Mouse (Mus musculus): ENCODE measurements around the gene Atp6v0e2.

Gene Atp6v0e2

DNA sequence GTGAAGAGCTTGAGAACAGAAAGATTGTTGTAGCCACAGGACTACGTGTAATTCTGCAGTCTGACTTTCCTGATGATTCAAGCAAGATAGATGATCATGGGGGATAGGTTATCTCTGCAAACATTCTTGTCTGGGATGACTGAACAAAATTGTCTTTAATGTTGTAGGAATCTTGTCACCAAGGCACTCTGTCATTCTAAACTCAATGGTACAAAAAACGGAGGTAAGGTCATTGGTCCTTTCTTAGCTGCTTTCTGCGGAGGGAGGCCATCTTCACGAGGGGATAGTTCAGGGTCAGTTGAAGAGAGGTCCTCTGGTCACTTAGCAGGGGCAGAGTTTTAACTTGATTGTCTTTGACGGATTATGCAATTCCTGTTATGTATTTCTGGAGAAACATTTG lies 41.3 kb downstream of the Atp6v0e2 start:
- no peak for DNase-seq

GRCm38 (mm10) chr6:48579215-48579648 lies 41.8 kb downstream of the Atp6v0e2 start:
- DNase-seq: no peak

DNA sequence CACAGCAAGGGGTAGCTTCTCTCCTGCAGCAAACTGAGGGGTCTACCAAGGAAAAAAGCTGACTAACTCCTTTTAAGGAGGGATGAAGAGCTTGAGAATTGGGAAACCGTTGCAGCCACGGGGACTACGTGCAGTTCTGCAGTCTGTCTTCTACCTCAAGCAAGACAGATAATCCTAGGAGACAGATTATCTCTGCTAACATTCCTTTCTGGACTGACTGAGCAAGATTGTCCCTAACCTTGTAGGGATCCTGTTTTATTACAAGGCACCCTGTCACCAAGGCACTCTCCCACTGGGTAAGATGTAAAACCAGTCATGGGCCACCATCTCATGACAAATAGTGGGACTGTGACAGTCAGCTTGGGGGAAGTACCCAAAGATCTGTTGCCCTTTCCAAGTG lies 43.8 kb downstream of the Atp6v0e2 start:
- DNase-seq: no peak

- DNase-seq: no peak
Measured at GRCm38 (mm10) chr6:48582037-48582436, 44.6 kb downstream of the Atp6v0e2 start.

DNA sequence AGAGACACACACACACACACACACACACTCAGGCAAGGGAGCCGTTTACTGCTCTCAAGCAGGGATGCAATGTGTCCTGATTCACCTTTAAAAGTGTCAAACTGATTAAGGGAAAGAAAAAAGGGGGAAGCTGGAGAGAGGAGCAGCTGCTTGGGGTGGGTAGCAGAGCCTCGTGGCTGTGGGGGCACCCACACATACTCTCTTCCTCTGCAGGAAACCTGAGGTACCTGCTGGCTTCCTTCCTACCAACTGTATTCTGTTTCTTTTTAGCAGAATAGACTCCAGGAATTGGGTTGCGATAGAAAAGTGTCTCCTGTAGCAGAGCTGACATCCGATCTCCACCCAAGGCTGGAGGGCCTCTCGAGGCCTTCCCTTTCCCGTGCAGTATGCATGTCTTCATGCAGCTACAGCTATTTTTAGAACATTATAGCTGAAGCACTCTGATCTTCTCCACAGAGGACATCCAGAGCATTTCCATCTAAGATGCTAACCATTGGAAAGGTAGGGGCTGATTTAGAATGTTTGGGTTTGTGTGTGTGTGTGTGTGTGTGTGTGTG lies 51.9 kb downstream of the Atp6v0e2 start, which contains the start of gene Gm45021:
Gene Gm45021, plus strand, starts transcription at position 417 of the 557 bp plus-strand sequence.
- no peak for DNase-seq
